Mouse (Mus musculus) retina, postnatal 7 days (tissue): ENCODE data around the gene Slc16a13.
A peak's percentile ranks its signal among the peaks of the same experiment; 100 is the strongest.

Experiments
- DNase-seq: peaks from one replicate; pipeline ENCODE4 v3.0.0-alpha.2; 2012; ENCODE audit warnings: low read depth, low spot score

The Slc16a13 gene

GRCm38 (mm10) chr11:70232546-70232945 is 11.7 kb upstream of the Slc16a13 start:
- no peak for DNase-seq

GRCm38 (mm10) chr11:70230239-70230727 is 9.4 kb upstream of the Slc16a13 start:
- DNase-seq, result peak; percentile 84

GRCm38 (mm10) chr11:70229260-70230010 is 8.6 kb upstream of the Slc16a13 start, which contains the start of gene Bcl6b:
Gene Bcl6b (minus strand): TSS chr11:70229798.
- DNase-seq, result no peak

GRCm38 (mm10) chr11:70228828-70229227 is 8.0 kb upstream of the Slc16a13 start:
- DNase-seq, result peak; percentile 49

GRCm38 (mm10) chr11:70227661-70228245 is 6.9 kb upstream of the Slc16a13 start:
- DNase-seq, result no peak

GRCm38 (mm10) chr11:70227126-70227525 is 6.3 kb upstream of the Slc16a13 start:
- no peak for DNase-seq

- no peak for DNase-seq
These were observed 5.7 kb upstream of the Slc16a13 start for GRCm38 (mm10) chr11:70226602-70226890.

- DNase-seq, result no peak
These were observed 5.1 kb upstream of the Slc16a13 start for GRCm38 (mm10) chr11:70225798-70226601.

- no peak for DNase-seq
These were observed 2.9 kb upstream of the Slc16a13 start for GRCm38 (mm10) chr11:70223724-70224123.

- no peak for DNase-seq
These were observed 988 bp upstream of the Slc16a13 start for GRCm38 (mm10) chr11:70221603-70222500.

DNA sequence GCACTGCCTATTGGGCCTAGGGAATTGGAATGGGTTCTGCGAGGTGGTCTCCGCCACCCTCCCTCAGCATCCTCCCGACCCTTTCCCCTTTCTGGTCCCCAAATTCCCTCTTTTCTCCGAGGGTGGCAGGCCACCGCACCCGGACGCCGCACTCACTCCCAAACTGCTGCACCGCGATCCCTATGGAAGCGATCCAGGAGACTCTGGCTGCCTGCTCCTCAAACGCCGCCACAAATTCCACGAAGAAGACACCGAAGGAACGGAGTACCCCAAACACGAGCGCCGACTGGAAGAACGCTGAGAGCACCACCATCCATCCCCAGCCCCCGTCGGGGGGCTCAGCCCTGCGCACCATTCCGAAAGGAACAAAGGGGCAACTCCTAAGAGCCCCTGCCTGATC is 541 bp downstream of the Slc16a13 start:
- DNase-seq, result no peak

GRCm38 (mm10) chr11:70219873-70220272 is 991 bp downstream of the Slc16a13 start:
- DNase-seq, result no peak

DNA sequence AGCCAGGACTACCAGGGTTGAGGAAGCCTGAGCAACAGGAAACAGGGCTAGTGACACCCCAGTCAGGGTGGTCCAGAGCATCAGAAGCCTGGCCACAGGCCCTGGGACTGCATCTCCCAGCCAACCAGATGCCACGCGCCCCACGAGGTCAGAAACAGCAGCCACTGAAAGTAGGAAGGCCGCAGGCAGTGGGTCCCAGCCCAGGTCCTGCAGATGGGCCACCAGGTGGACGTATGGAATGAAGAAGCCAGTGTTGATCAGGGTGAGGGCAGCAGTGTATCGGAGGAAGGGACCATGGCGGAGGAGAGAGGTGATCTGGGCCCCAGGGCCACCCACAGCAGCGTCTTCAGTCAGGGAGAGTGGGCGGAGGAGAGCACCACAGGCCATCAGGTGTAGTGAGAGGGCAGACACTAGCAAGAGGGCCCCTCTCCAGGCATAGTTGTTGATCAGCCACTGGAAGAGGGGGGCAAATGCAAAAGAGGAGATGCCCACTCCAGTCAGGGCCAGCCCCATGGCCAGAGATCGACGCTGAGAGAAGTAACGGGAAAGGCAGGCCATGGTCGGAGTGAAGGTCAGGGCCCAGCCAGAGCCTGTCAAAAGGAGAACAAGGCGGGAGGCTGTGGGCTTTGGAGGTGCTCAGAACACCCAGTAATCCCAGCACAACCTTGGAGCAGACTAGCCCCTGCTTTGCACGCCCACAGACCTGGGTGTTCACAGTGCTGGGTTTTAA is 2.0 kb downstream of the Slc16a13 start:
- no peak for DNase-seq

DNA sequence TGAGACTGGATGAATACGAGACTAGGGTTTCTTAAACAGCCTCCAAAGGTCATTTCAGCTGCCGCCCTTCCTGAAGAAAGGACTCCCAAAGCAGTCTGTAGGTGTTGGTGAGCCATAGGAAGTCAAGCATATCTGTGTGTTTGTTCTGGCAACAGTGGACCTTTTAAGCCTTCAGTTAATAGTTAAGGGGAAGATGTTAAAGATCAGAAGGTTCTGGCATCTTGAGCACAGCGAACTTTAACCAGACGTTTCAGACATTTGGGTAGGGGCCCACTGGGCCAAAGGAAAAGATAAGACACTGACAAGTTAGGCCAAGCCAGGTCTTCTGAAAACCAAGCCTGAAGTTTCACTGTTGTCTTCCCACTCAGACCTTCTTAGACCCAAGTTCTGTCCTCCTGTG is 2.8 kb downstream of the Slc16a13 start:
- DNase-seq, result no peak

DNA sequence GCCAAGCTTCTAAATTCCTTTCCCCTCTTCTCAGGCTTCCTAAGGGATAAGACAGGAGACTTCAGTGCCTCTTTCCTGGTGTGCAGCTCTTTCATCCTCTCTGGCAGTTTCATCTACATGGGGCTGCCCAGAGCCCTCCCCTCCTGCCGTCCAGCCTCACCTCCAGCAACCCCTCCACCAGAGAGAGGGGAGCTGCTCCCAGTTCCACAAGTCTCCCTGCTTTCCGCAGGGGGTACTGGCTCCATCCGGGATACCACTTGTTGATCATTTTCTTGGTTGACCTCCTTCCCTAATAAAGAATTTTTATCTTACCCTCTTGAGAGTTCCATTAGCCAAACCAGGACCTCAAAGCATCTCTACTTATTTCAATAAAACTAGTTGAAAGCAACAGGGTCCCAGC is 4.8 kb downstream of the Slc16a13 start:
- DNase-seq, result no peak

GRCm38 (mm10) chr11:70215301-70215700 is 5.6 kb downstream of the Slc16a13 start:
- no peak for DNase-seq

DNA sequence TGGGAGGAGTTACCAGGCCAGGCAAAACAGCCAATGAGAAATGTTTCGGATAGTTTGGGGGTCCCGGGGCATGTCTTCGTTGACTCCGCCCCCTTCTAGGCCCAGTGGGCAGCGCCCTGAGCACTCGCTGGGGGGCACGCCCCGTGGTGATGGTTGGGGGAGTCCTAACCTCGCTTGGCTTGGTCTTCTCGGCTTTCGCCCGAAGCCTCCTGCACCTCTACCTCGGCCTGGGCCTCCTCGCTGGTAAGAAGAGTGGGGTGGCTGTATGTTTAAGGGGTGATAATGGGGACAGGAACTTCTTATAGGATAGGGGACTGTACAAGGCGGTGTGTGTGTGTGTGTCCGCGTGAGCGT is 6.0 kb downstream of the Slc16a13 start:
- DNase-seq, result no peak

DNA sequence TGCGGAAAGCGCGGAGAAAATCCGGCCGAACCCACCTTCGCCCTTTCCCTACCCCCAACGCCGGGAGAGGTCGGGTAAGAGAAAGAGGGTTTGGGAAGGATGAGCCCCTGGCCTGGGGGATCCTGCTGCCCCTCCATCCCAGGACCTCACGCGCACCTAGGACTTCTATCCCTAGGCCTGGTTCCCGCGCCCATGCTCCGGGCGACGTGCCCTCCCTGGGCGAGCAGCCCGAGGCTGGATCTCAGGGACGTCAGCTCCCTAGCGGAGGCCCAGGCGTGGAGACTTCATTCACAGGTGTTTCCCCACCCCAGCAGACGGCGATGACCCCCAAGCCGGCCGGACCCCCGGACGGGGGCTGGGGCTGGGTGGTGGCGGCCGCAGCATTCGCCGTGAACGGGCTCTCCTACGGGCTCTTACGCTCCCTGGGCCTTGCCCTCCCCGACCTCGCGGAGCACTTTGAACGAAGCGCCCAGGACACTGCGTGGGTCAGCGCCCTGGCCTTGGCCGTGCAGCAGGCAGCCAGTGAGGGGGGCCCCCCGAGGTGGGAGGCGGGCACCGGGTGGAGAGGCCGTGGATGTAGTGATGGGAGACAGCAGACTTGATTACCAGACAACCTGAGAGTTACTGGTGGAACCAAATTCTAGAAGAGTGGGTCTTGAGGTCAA is 6.5 kb downstream of the Slc16a13 start:
- DNase-seq, result no peak

- DNase-seq, result no peak
These were observed 7.1 kb downstream of the Slc16a13 start for GRCm38 (mm10) chr11:70213736-70214135.

DNA sequence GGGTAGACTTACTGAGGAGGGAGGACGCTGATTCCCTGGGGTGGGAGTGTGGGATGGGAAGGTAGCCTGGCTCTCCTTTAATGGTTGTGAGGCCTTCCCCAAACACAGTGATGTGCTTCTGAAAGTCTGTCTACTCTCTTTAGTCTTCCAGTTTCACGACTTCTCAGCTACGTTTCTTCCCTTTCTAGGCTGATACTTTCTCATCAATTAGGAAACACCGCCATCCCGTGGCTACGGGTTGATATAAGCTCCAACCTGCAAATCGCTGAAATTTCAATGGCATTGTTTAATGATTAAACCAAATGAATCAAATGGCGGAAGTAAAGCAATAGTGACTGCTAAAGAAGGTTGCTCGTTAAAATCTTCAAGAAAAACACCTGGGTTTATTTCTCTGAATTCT is 8.0 kb downstream of the Slc16a13 start:
- peak; percentile 53 for DNase-seq
